Mouse (Mus musculus): ENCODE measurements at regions not wholly inside any gene's neighbourhood (a gene's known extent, or its start where the extent isn't known, plus 50 kb on each side); places are given as distances from the start of the nearest gene placed in this dataset.

DNA sequence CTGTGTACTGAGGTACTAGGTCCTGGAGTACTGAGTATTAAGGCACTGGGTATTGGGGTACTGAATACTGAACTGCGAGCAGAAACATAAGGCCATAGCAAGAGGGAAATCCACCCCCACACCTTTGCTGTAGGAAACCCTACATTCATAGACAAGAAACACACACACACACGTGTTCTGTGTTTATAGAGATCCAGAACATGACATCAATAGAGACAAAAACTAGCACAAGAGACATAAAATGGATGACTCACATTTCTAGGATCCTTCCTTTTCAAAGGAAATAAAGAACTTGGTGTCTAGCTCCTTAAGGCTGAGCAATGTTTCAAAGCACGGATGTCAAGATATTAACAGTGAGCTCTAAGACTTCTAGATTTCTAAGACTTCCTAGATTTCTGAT is 49.9 kb upstream of the Nepro start:
- Histone ChIP-seq H3K9me3 (no peaks in the 10 kb centered on the region), H3K36me3 (no peaks in the 10 kb centered on the region), H3K27ac (no peak overlapping the region), H3K4me2 (replicated peaks) (no peak overlapping the region), H3K27me3 (replicated peaks) (no peaks in the 10 kb centered on the region), H3K9ac (no peak overlapping the region), H3K4me1 (replicated peaks) (peaks cover 11% of the 10 kb centered on the region; the same call in 1 of the 2 replicates), H3K4me3 (replicated peaks) (no peak overlapping the region)
- ATAC-seq: no peak
- 85% methylated on average over 3 of the region's 3 CpGs for WGBS

- 21% methylated on average over 14 of the region's 14 CpGs for WGBS
Measured at GRCm38 (mm10) chr16:44672422-44672819, 51.7 kb upstream of the Nepro start.

DNA sequence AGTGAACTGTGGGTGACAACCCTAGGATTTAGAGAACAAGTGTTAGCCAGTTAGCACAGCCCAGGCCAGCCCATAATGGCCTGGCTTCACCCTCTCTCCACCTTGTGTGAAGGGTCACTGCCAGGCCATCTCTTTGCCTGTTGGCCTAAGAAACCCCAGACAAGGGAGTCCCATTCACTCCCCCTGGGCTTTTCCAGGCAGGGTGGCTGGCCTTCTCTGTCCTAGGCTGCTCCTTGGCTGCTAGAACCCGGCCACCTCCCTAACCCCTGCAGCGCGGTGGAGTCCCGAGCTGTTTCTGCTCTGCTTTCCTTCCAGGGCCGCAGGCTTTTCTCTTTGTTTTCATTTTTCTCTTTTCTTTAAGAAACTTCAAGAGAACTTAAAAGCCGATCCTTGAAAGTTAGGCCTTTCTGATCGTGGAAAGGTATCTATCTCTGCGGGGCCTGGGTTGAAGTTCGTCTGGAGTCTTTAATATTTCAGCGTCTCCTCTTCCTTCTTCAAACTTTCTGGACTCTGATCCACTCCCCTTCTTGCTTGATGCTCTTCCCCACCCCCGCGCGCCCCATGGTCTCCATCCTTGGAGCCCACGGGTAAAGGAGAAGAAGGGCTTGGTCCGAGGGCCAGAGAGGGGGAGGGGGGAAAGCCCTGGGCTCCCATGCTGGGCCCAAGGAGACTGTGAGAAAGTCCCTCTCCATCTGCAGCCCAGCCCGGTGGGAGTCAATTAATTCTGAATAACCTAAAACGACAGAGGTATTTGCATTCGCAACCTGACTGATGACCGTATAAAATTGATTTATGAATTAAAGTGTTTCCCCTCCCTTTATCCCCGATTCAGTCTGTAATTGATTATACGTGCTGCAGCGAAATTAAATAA is 52.3 kb upstream of the Nepro start:
- 32% methylated on average over 20 of the region's 22 CpGs for WGBS
- Histone ChIP-seq H3K9me3 (no peaks in the 10 kb centered on the region), H3K4me2 (replicated peaks) (peak overlapping the region; percentile 46; the same call in 1 of the 2 replicates), H3K9ac (no peak overlapping the region), H3K27me3 (replicated peaks) (no peaks in the 10 kb centered on the region), H3K27ac (peak overlapping the region; percentile 52), H3K4me1 (replicated peaks) (peaks cover 11% of the 10 kb centered on the region; the same call in 1 of the 2 replicates), H3K36me3 (no peaks in the 10 kb centered on the region), H3K4me3 (replicated peaks) (no peak overlapping the region)
- ATAC-seq: no peak

More at GRCm38 (mm10) chr16:44672422-44672819, 51.7 kb upstream of the Nepro start:
- peak; percentile 71 for ATAC-seq
- Histone ChIP-seq H3K9ac (no peak overlapping the region), H3K4me1 (replicated peaks) (peaks cover 11% of the 10 kb centered on the region; the same call in 1 of the 2 replicates), H3K9me3 (no peaks in the 10 kb centered on the region), H3K27ac (peak overlapping the region; percentile 51; the same call in 1 of the 2 replicates), H3K36me3 (no peaks in the 10 kb centered on the region), H3K27me3 (replicated peaks) (no peaks in the 10 kb centered on the region), H3K4me3 (replicated peaks) (no peak overlapping the region), H3K4me2 (replicated peaks) (peak overlapping the region; percentile 46)

GRCm38 (mm10) chr16:44668061-44668460 is 56.0 kb upstream of the Nepro start:
- H3K9ac ChIP-seq: no peak overlapping the region
- no peaks in the 10 kb centered on the region for H3K36me3 ChIP-seq
- no peak overlapping the region for H3K27ac ChIP-seq
- no peak overlapping the region for H3K4me3 ChIP-seq (replicated peaks)
- H3K27me3 ChIP-seq (replicated peaks): no peaks in the 10 kb centered on the region
- H3K4me2 ChIP-seq (replicated peaks): no peak overlapping the region
- no peak for ATAC-seq
- 93% methylated on average over 6 of the region's 6 CpGs for WGBS
- H3K9me3 ChIP-seq: no peaks in the 10 kb centered on the region
- peaks cover 11% of the 10 kb centered on the region for H3K4me1 ChIP-seq (replicated peaks)

- WGBS: 41% methylated on average over 6 of the region's 6 CpGs
- Histone ChIP-seq H3K4me3 (replicated peaks) (no peak overlapping the region), H3K4me1 (replicated peaks) (peaks cover 7% of the 10 kb centered on the region), H3K27me3 (replicated peaks) (no peaks in the 10 kb centered on the region), H3K27ac (no peak overlapping the region), H3K9ac (no peak overlapping the region), H3K9me3 (no peaks in the 10 kb centered on the region), H3K36me3 (no peaks in the 10 kb centered on the region), H3K4me2 (replicated peaks) (no peak overlapping the region)
- ATAC-seq: no peak
Measured at GRCm38 (mm10) chr16:44667118-44667517, 57.0 kb upstream of the Nepro start.

- ATAC-seq: peak; percentile 89
Measured at GRCm38 (mm10) chr16:44666431-44666997, 57.6 kb upstream of the Nepro start.

GRCm38 (mm10) chr16:44665491-44665931 is 58.6 kb upstream of the Nepro start:
- Histone ChIP-seq H3K27ac (no peak overlapping the region), H3K4me3 (replicated peaks) (no peak overlapping the region), H3K4me2 (replicated peaks) (no peak overlapping the region), H3K27me3 (replicated peaks) (no peaks in the 10 kb centered on the region), H3K4me1 (replicated peaks) (no peaks in the 10 kb centered on the region; the same call in 1 of the 2 replicates), H3K9ac (no peak overlapping the region), H3K36me3 (no peaks in the 10 kb centered on the region), H3K9me3 (no peaks in the 10 kb centered on the region)
- peak; percentile 33; the same call in 1 of the 2 replicates for ATAC-seq
- 39% methylated on average over 9 of the region's 9 CpGs for WGBS

More at GRCm38 (mm10) chr16:44666431-44666997, 57.6 kb upstream of the Nepro start:
- H3K4me1 ChIP-seq (replicated peaks): peaks cover under 1% of the 10 kb centered on the region
- H3K36me3 ChIP-seq: no peaks in the 10 kb centered on the region
- H3K27ac ChIP-seq: no peak overlapping the region
- no peak overlapping the region for H3K4me3 ChIP-seq (replicated peaks)
- no peak overlapping the region for H3K4me2 ChIP-seq (replicated peaks)
- no peaks in the 10 kb centered on the region for H3K27me3 ChIP-seq (replicated peaks)
- no peaks in the 10 kb centered on the region for H3K9me3 ChIP-seq
- no peak overlapping the region for H3K9ac ChIP-seq
- 17% methylated on average over 7 of the region's 7 CpGs for WGBS

GRCm38 (mm10) chr16:44662966-44663600 is 61.0 kb upstream of the Nepro start:
- Histone ChIP-seq H3K9me3 (no peaks in the 10 kb centered on the region), H3K4me3 (replicated peaks) (no peak overlapping the region), H3K4me2 (replicated peaks) (no peak overlapping the region), H3K27ac (no peak overlapping the region), H3K4me1 (replicated peaks) (no peaks in the 10 kb centered on the region; the same call in 1 of the 2 replicates), H3K36me3 (no peaks in the 10 kb centered on the region), H3K27me3 (replicated peaks) (no peaks in the 10 kb centered on the region), H3K9ac (no peak overlapping the region)
- ATAC-seq: no peak
- 83% methylated on average over 6 of the region's 6 CpGs for WGBS

DNA sequence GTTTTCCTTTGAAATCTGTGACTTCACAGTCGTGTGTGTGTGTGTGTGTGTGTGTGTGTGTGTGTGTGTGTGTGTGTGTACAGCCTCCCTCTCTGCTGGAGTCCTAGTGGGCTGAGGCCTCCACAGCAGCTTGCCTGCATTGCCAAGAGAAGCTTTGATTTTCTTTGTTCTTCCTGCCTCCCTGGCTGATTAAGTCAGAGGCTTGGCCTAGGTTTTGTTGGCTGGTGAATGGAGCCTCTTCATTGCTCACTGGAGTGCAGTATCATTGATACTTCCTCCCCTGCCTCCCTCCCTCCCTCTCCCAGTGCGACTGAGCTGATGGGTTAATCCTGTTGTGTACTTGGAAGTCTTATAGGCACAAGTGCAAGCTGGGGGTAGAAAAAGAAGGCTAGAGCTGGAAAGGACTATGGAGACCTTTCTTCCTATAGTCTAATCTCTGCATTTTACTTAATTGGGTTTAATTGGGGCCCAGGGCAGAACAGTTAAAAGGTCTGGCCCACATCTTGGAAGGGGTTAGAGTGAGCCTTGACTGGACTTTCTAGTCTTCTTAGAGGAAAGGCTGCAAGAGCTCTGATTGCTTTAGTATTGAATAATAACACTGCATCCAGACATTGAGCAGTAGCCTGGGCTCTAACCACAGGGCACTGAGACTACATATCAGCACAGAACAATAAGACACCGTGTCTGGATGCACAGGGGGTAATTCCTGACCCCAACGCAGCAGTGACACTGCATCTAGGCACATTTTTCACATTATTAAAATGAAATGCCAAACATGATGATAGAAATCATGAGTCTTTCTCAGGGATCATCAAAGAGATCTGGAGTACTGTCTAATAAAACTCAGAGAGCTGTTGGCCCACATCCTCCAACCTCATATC is 62.9 kb upstream of the Nepro start:
- no peak overlapping the region for H3K9ac ChIP-seq
- no peak overlapping the region for H3K27ac ChIP-seq
- no peak for ATAC-seq
- H3K4me2 ChIP-seq (replicated peaks): no peak overlapping the region
- H3K27me3 ChIP-seq (replicated peaks): no peaks in the 10 kb centered on the region
- no peaks in the 10 kb centered on the region for H3K36me3 ChIP-seq
- H3K9me3 ChIP-seq: no peaks in the 10 kb centered on the region
- WGBS: 49% methylated on average over 4 of the region's 4 CpGs
- H3K4me3 ChIP-seq (replicated peaks): no peak overlapping the region
- H3K4me1 ChIP-seq (replicated peaks): no peaks in the 10 kb centered on the region

- Histone ChIP-seq H3K4me3 (replicated peaks) (no peak overlapping the region), H3K4me2 (replicated peaks) (no peak overlapping the region), H3K4me1 (replicated peaks) (no peaks in the 10 kb centered on the region), H3K36me3 (no peaks in the 10 kb centered on the region), H3K9ac (no peak overlapping the region), H3K27ac (no peak overlapping the region), H3K9me3 (no peaks in the 10 kb centered on the region), H3K27me3 (replicated peaks) (no peaks in the 10 kb centered on the region)
- ATAC-seq: no peak
- 61% methylated on average over 8 of the region's 8 CpGs for WGBS
Measured at GRCm38 (mm10) chr16:44658306-44658705, 65.8 kb upstream of the Nepro start.

DNA sequence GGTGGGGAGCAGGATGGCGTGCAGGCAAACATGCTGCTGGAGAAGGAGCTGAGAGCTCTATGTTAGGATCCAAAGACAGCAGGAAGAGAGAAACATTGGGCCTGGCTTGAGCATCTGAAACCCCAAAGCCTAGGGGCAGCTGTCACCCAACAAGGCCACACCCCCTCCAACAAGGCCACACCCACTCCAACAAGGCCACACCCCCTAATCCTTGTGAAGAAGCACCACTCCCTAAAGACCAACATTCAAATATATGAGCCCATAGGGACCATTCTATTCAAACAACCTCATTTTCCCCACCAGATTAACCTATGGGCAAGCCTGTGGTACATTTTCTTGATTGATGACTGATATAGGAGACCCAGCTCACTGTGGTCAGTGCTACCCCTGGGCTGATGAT is 67.9 kb upstream of the Nepro start:
- Histone ChIP-seq H3K27ac (no peak overlapping the region), H3K4me3 (replicated peaks) (no peak overlapping the region), H3K36me3 (no peaks in the 10 kb centered on the region), H3K4me2 (replicated peaks) (no peak overlapping the region), H3K27me3 (replicated peaks) (no peaks in the 10 kb centered on the region), H3K4me1 (replicated peaks) (no peaks in the 10 kb centered on the region), H3K9ac (no peak overlapping the region), H3K9me3 (no peaks in the 10 kb centered on the region)
- WGBS: 83% methylated on average over 1 of the region's 1 CpGs
- no peak for ATAC-seq
